Comparison of ENCODE assay signal across 23 mouse cellular contexts in genomic region chr16:33746074-33746676, GRCm38 (mm10). TPM values are rescaled to one million over a fixed set of nuclear protein-coding genes. Genes with fewer than 3 reads are reported as not detected.
DNase-seq lines count a peak whose midpoint lies in the region; ATAC-seq and TF ChIP-seq lines count a peak whose summit lies in the region.
"Had no signal": no experiment of that assay in that cellular context is flagged by ENCODE, and none has a peak within 500 bp of the region (broad histone marks: within the 10 kb centered on the region; RNA-seq: fewer than 3 reads in every experiment).

No protein-coding gene starts in this region.

- H3K9me3 ChIP-seq in embryonic facial prominence, embryonic 13.5 days: no peaks in the 10 kb centered on the region
- H3K9me3 ChIP-seq in embryonic facial prominence, embryonic 10.5 days: no peaks in the 10 kb centered on the region
- no peaks in the 10 kb centered on the region for H3K9me3 ChIP-seq in intestine, postnatal 0 days (ENCODE audit: control insufficient read depth)
- H3K9me3 ChIP-seq: forebrain, embryonic 12.5 days; heart, embryonic 12.5 days; limb, embryonic 12.5 days; liver, embryonic 13.5 days; neural tube, embryonic 15.5 days had no signal

- H3K9ac ChIP-seq in embryonic facial prominence, embryonic 13.5 days: no peak overlapping the region
- H3K9ac ChIP-seq in intestine, postnatal 0 days (ENCODE audit: low read depth, low read length): no peak overlapping the region
- H3K9ac ChIP-seq: forebrain, embryonic 12.5 days; heart, embryonic 12.5 days; hindbrain, embryonic 14.5 days; limb, embryonic 12.5 days; liver, embryonic 13.5 days; lung, embryonic 14.5 days; neural tube, embryonic 15.5 days had no signal

- H3K4me2 ChIP-seq in embryonic facial prominence, embryonic 13.5 days: no peak overlapping the region
- H3K4me2 ChIP-seq in intestine, postnatal 0 days (replicated peaks; ENCODE audit: low read depth): no peak overlapping the region
- H3K4me2 ChIP-seq: forebrain, embryonic 12.5 days; heart, embryonic 12.5 days; hindbrain, embryonic 14.5 days; limb, embryonic 12.5 days; liver, embryonic 13.5 days; lung, embryonic 14.5 days; neural tube, embryonic 15.5 days had no signal

- intact Hi-C loops in left cerebral cortex, postnatal 4 days (cut with DNase I): no loop called here
- intact Hi-C loops in left cerebral cortex, adult 2 months (cut with DNase I): no loop called here

- H3K4me1 ChIP-seq in embryonic facial prominence, embryonic 13.5 days: peaks cover 10% of the 10 kb centered on the region
- peaks cover 19% of the 10 kb centered on the region for H3K4me1 ChIP-seq in embryonic facial prominence, embryonic 10.5 days
- H3K4me1 ChIP-seq in intestine, postnatal 0 days (replicated peaks; ENCODE audit: control insufficient read depth, insufficient read depth, low read length): no peaks in the 10 kb centered on the region

- peaks cover 14% of the 10 kb centered on the region for H3K36me3 ChIP-seq in embryonic facial prominence, embryonic 13.5 days
- H3K36me3 ChIP-seq in embryonic facial prominence, embryonic 10.5 days (replicated peaks): peaks cover 47% of the 10 kb centered on the region
- H3K36me3 ChIP-seq in intestine, postnatal 0 days (ENCODE audit: control insufficient read depth, insufficient read depth): no peaks in the 10 kb centered on the region
- H3K36me3 ChIP-seq: neural tube, embryonic 15.5 days had no signal

- peak; percentile 52; the same call in 1 of the 2 replicates for ATAC-seq in embryonic facial prominence, embryonic 13.5 days (ENCODE audit: insufficient number of reproducible peaks, insufficient read depth, low FRiP score, low TSS enrichment, low read depth)
- ATAC-seq in intestine, postnatal 0 days: no peak
- ATAC-seq: midbrain, embryonic 16.5 days had no signal

- no peak overlapping the region for H3K27ac ChIP-seq in embryonic facial prominence, embryonic 13.5 days
- H3K27ac ChIP-seq in embryonic facial prominence, embryonic 10.5 days (replicated peaks): no peak overlapping the region
- no peak overlapping the region for H3K27ac ChIP-seq in left cerebral cortex, adult 2 months
- 0 out of 2 replicates have a peak overlapping the region, but pooled peaks have one; percentile 15 for H3K27ac ChIP-seq in intestine, postnatal 0 days (ENCODE audit: low read depth, low read length)
- H3K27ac ChIP-seq: forebrain, embryonic 12.5 days; gastrocnemius, adult 2 months; hindbrain, embryonic 14.5 days; limb, embryonic 12.5 days; liver, embryonic 13.5 days; neural tube, embryonic 15.5 days had no signal

- no peak for DNase-seq in embryonic facial prominence, embryonic 10.5 days (ENCODE audit: low spot score)
- peak; percentile 75 for DNase-seq in left cerebral cortex, postnatal 4 days
- DNase-seq in left cerebral cortex, adult 2 months (ENCODE audit: extremely low spot score in 1 of 2, low spot score in 2 of 2): no peak
- DNase-seq in cerebellum, adult 8-10 months: peak; percentile 74
- no peak for DNase-seq in frontal cortex, postnatal 25 days (ENCODE audit: low spot score in 2 of 2)
- no peak for DNase-seq in ovary, postnatal 10 days (ENCODE audit: low spot score)
- DNase-seq: adrenal gland, adult 8-10 months; gastrocnemius, adult 2 months; kidney, adult 11 months; liver, embryonic 13.5 days; lung, embryonic 14.5 days; right cerebral cortex, postnatal 4 days; thymus, adult 18-20 months; thymus, postnatal 4 days had no signal

- no peak for TF ChIP-seq CTCF in left cerebral cortex, adult 2 months (IDR thresholded peaks at IDR 0.05)
- no peak for TF ChIP-seq CTCF in intestine, postnatal 0 days (IDR thresholded peaks at IDR 0.05; ENCODE audit: low read depth)

- no peaks in the 10 kb centered on the region for H3K27me3 ChIP-seq in embryonic facial prominence, embryonic 13.5 days
- no peaks in the 10 kb centered on the region for H3K27me3 ChIP-seq in embryonic facial prominence, embryonic 10.5 days (replicated peaks; ENCODE audit: low read depth, poor library complexity, severe bottlenecking)
- H3K27me3 ChIP-seq in intestine, postnatal 0 days (replicated peaks; ENCODE audit: control insufficient read depth, insufficient read depth, low read length): no peaks in the 10 kb centered on the region
- H3K27me3 ChIP-seq: forebrain, embryonic 12.5 days; heart, embryonic 12.5 days; limb, embryonic 12.5 days; liver, embryonic 13.5 days; neural tube, embryonic 15.5 days had no signal

- no peak overlapping the region for H3K4me3 ChIP-seq in embryonic facial prominence, embryonic 13.5 days
- H3K4me3 ChIP-seq in embryonic facial prominence, embryonic 10.5 days: no peak overlapping the region
- no peak overlapping the region for H3K4me3 ChIP-seq in left cerebral cortex, adult 2 months
- H3K4me3 ChIP-seq in intestine, postnatal 0 days (ENCODE audit: low read depth, low read length): no peak overlapping the region
- H3K4me3 ChIP-seq: forebrain, embryonic 12.5 days; gastrocnemius, adult 2 months; heart, embryonic 12.5 days; limb, embryonic 12.5 days; liver, embryonic 13.5 days; neural tube, embryonic 15.5 days had no signal

- WGBS in embryonic facial prominence, embryonic 13.5 days: 89% methylated on average over 10 of the region's 10 CpGs
- WGBS in embryonic facial prominence, embryonic 10.5 days: 87% methylated on average over 10 of the region's 10 CpGs
- 76% methylated on average over 10 of the region's 10 CpGs for WGBS in intestine, postnatal 0 days

RNA-seq across cellular contexts. Expression of gene Muc13, which starts 47.7 kb away (rescaled TPM):
- 0.11 and 2.1 TPM in 2 replicates for polyA plus RNA-seq in embryonic facial prominence, embryonic 13.5 days (2015; fragmentation: Nextera tagmentation; extraction: Ambion mirVana)
- polyA plus RNA-seq in embryonic facial prominence, embryonic 10.5 days (2016; fragmentation: Nextera tagmentation; extraction: Ambion mirVana): 0.10 and 0.14 TPM in 2 replicates
- total RNA-seq in left cerebral cortex, postnatal 4 days (2021): not detected
- total RNA-seq in left cerebral cortex, adult 2 months (2021): under 1 TPM; 0.12 to 0.23 TPM
- polyA plus RNA-seq in intestine, postnatal 0 days (2015; fragmentation: Nextera tagmentation; extraction: Ambion mirVana): 459 and 473 TPM in 2 replicates
- total RNA-seq: gastrocnemius, adult 2 months; layer of hippocampus, postnatal 14 days had no signal
- polyA plus RNA-seq: hindbrain, embryonic 14.5 days; lung, embryonic 14.5 days; midbrain, embryonic 16.5 days; neural tube, embryonic 15.5 days had no signal

Comparison
In these comparisons a context has a peak if more than half of its experiments do, and no peak if none do; other contexts are left out.
1. DNase-seq: peak in left cerebral cortex, postnatal 4 days (single experiment) and cerebellum, adult 8-10 months (single experiment); none in embryonic facial prominence, embryonic 10.5 days (single experiment), left cerebral cortex, adult 2 months (0 of 2), frontal cortex, postnatal 25 days (0 of 2) and ovary, postnatal 10 days (single experiment).
2. RNA of gene Muc13, which starts 47.7 kb away (polyA plus RNA-seq): 459 to 473 TPM in intestine, postnatal 0 days; 0.11 to 2.1 TPM in embryonic facial prominence, embryonic 13.5 days and 0.10 to 0.14 TPM in embryonic facial prominence, embryonic 10.5 days; every median in the first group is over 100 times any median in the second.